Mouse (Mus musculus) stomach, postnatal 0 days (tissue): ENCODE data around the gene Ptprt. TPM values are rescaled to one million over a fixed set of nuclear protein-coding genes. Genes with fewer than 3 reads are reported as not detected.
"Not testable (repeated sequence)": the region's sequence is repeated elsewhere in the genome, so short reads cannot be mapped to it uniquely, and the experiment has no call there.

Source experiments
- ATAC-seq: fragments of 200-750 bp; cut with Nextera tagmentation; 2 replicates; pipeline ENCODE4 v1.8.0; 2017; ENCODE audit not compliant: low FRiP score, low TSS enrichment
- DNase-seq: peaks from one replicate; pipeline ENCODE4 v3.0.0-alpha.2; 2016; ENCODE audit warnings: low spot score
- H3K27ac ChIP-seq: fragments of 300-500 bp; sonication (generic); replicated peaks from 2 replicates; pipeline ENCODE4 v1.5.1; 2014; ENCODE audit warnings: mild to moderate bottlenecking, control low read depth
- H3K27me3 ChIP-seq: fragments of 300-500 bp; sonication (generic); 2 replicates; pipeline ENCODE4 v1.6.1; 2014; ENCODE audit warnings: low read length; ENCODE audit not compliant: control insufficient read depth, insufficient read depth
- H3K36me3 ChIP-seq: fragments of 300-500 bp; sonication (generic); 2 replicates; pipeline ENCODE4 v1.6.1; 2014; ENCODE audit warnings: low read length, mixed read lengths; ENCODE audit not compliant: control insufficient read depth, insufficient read depth
- H3K4me1 ChIP-seq: fragments of 300-500 bp; sonication (generic); replicated peaks from 2 replicates; pipeline ENCODE4 v1.6.1; 2014; ENCODE audit warnings: antibody characterized with exemption; ENCODE audit not compliant: control insufficient read depth, insufficient read depth
- H3K4me2 ChIP-seq: fragments of 300-500 bp; sonication (generic); replicated peaks from 2 replicates; pipeline ENCODE4 v1.6.1; 2014; ENCODE audit warnings: low read depth, mild to moderate bottlenecking, control low read depth, moderate library complexity
- H3K4me3 ChIP-seq: fragments of 300-500 bp; sonication (generic); 2 replicates; pipeline ENCODE4 v1.5.1; 2014; ENCODE audit warnings: low read depth, low read length, control low read depth
- H3K9ac ChIP-seq: fragments of 300-500 bp; sonication (generic); 2 replicates; pipeline ENCODE4 v1.6.1; 2014; ENCODE audit warnings: mild to moderate bottlenecking, low read length, control low read depth, mixed read lengths
- H3K9me3 ChIP-seq: fragments of 300-500 bp; sonication (generic); 2 replicates; pipeline ENCODE4 v1.6.1; 2016; ENCODE audit warnings: low read length; ENCODE audit not compliant: control insufficient read depth
- CTCF ChIP-seq: IDR thresholded peaks from 2 replicates; pipeline ENCODE4 v1.5.1; 2016; ENCODE audit warnings: antibody characterized with exemption, low read depth, mild to moderate bottlenecking, moderate library complexity
- EP300 ChIP-seq: optimal IDR thresholded peaks from 2 replicates; pipeline ENCODE3; 2016; ENCODE audit warnings: antibody characterized with exemption
- WGBS: fragments of 180-500 bp; shearing (Covaris S2); extraction: QIAGEN DNeasy Blood & Tissue Kit; methylation state at CpG from one replicate; pipeline ENCODE4 v1.1.7; 2014; 5-methylcytosine and 5-hydroxymethylcytosine counted together
- polyA plus RNA-seq: library from polyadenylated mRNA; unstranded; fragments of >200 nt; fragmentation: Nextera tagmentation; extraction: Ambion mirVana; gene quantifications from 2 replicates; pipeline ENCODE4 v1.2.1, GENCODE M21; 2015

Gene Ptprt
- polyA plus RNA-seq, 1 experiment from 2014 or later: 0.89 TPM

- no peaks in the 10 kb centered on the region for H3K4me1 ChIP-seq
- H3K4me2 ChIP-seq: no peak overlapping the region
- no peak for TF ChIP-seq EP300
- no peak for TF ChIP-seq CTCF
- ATAC-seq (no peak), DNase-seq (no peak)
- WGBS: 80% methylated on average over 5 of the region's 5 CpGs
- no peak overlapping the region for H3K4me3 ChIP-seq
- no peak overlapping the region for H3K27ac ChIP-seq
- H3K27me3 ChIP-seq: no peaks in the 10 kb centered on the region
- no peak overlapping the region for H3K9ac ChIP-seq
- H3K36me3 ChIP-seq: no peaks in the 10 kb centered on the region
- no peaks in the 10 kb centered on the region for H3K9me3 ChIP-seq
Measured at GRCm38 (mm10) chr2:162197316-162197715, 463.6 kb downstream of the Ptprt start.

- Histone ChIP-seq H3K4me3 (no peak overlapping the region), H3K9me3 (no peaks in the 10 kb centered on the region), H3K9ac (no peak overlapping the region), H3K27me3 (no peaks in the 10 kb centered on the region), H3K4me1 (no peaks in the 10 kb centered on the region), H3K36me3 (no peaks in the 10 kb centered on the region), H3K4me2 (no peak overlapping the region), H3K27ac (no peak overlapping the region)
- WGBS: 77% methylated on average over 20 of the region's 20 CpGs
- ATAC-seq: peak; percentile 31; the same call in 1 of the 2 replicates
- TF ChIP-seq CTCF (no peak), EP300 (no peak)
- DNase-seq: no peak
Measured at GRCm38 (mm10) chr2:162182621-162183475, 478.1 kb downstream of the Ptprt start.

- 62% methylated on average over 2 of the region's 2 CpGs for WGBS
- peak; percentile 93 for ATAC-seq
- no peak overlapping the region for H3K27ac ChIP-seq
- no peak overlapping the region for H3K4me2 ChIP-seq
- H3K9ac ChIP-seq: no peak overlapping the region
- H3K27me3 ChIP-seq: no peaks in the 10 kb centered on the region
- no peaks in the 10 kb centered on the region for H3K9me3 ChIP-seq
- no peaks in the 10 kb centered on the region for H3K36me3 ChIP-seq
- no peak for TF ChIP-seq EP300
- no peak overlapping the region for H3K4me3 ChIP-seq
- no peaks in the 10 kb centered on the region for H3K4me1 ChIP-seq
- DNase-seq: peak; percentile 36
Measured at GRCm38 (mm10) chr2:162181826-162182225, 479.1 kb downstream of the Ptprt start.

GRCm38 (mm10) chr2:162172529-162172928 lies 488.4 kb downstream of the Ptprt start:
- WGBS: 64% methylated on average over 1 of the region's 1 CpGs

GRCm38 (mm10) chr2:162141845-162142411 lies 519.0 kb downstream of the Ptprt start:
- no peak for DNase-seq
- Histone ChIP-seq H3K36me3 (no peaks in the 10 kb centered on the region), H3K4me3 (no peak overlapping the region), H3K9me3 (no peaks in the 10 kb centered on the region), H3K4me2 (no peak overlapping the region), H3K27ac (no peak overlapping the region), H3K9ac (no peak overlapping the region), H3K27me3 (no peaks in the 10 kb centered on the region), H3K4me1 (no peaks in the 10 kb centered on the region)
- ATAC-seq: no peak
- 70% methylated on average over 3 of the region's 3 CpGs for WGBS
- TF ChIP-seq EP300: no peak

More at GRCm38 (mm10) chr2:162172529-162172928, 488.4 kb downstream of the Ptprt start:
- H3K36me3 ChIP-seq: no peaks in the 10 kb centered on the region
- peak; percentile 22 for DNase-seq
- H3K27ac ChIP-seq: no peak overlapping the region
- H3K9me3 ChIP-seq: no peaks in the 10 kb centered on the region
- H3K9ac ChIP-seq: no peak overlapping the region
- no peak overlapping the region for H3K4me3 ChIP-seq
- ATAC-seq: peak; percentile 82
- TF ChIP-seq EP300 (no peak), CTCF (no peak)
- H3K4me1 ChIP-seq: no peaks in the 10 kb centered on the region
- no peaks in the 10 kb centered on the region for H3K27me3 ChIP-seq
- no peak overlapping the region for H3K4me2 ChIP-seq

- H3K4me3 ChIP-seq, H3K9me3 ChIP-seq, H3K4me1 ChIP-seq, DNase-seq, ATAC-seq, H3K36me3 ChIP-seq, H3K27me3 ChIP-seq, H3K27ac ChIP-seq, H3K9ac ChIP-seq, H3K4me2 ChIP-seq: not testable (repeated sequence)
- 85% methylated on average over 3 of the region's 3 CpGs for WGBS
Measured at GRCm38 (mm10) chr2:162136176-162136575, 524.8 kb downstream of the Ptprt start.
